21 mouse cellular contexts compared by ENCODE assay signal in the genomic region with DNA sequence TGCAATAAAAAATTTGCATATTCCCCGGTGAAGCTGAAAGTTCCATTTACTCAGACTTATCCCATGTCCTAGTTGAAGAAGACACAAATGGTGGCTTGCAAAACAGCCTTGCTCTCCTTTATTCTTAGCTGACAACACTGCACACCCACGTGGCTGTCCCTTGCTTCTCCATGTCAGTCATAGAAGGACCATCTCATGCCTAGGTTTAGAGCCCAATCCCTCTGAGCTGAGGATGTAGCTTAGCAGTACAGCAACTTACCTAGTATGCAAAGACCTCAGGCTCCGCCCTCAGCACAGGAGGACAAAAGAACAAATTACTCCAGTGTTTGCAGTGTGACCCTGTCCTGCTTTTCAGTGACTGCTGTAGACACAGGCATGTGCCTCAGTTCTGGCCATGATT. TPM values are rescaled to one million over a fixed set of nuclear protein-coding genes. Genes with fewer than 3 reads are reported as not detected.
DNase-seq lines count a peak whose midpoint lies in the region; ATAC-seq and TF ChIP-seq lines count a peak whose summit lies in the region.
"Had no signal": no experiment of that assay in that cellular context is flagged by ENCODE, and none has a peak within 500 bp of the region (broad histone marks: within the 10 kb centered on the region; RNA-seq: fewer than 3 reads in every experiment).

No protein-coding gene starts in this region.

- no peak for TF ChIP-seq CTCF in spleen, adult 2 months (IDR thresholded peaks at IDR 0.05; ENCODE audit: extremely low read depth, insufficient read depth, insufficient read length, insufficient replicate concordance)

- H3K36me3 ChIP-seq in hindbrain, embryonic 11.5 days (ENCODE audit: control insufficient read depth, insufficient read depth, low read length): no peaks in the 10 kb centered on the region
- H3K36me3 ChIP-seq in hindbrain, embryonic 16.5 days (ENCODE audit: control insufficient read depth, insufficient read depth, low read length): no peaks in the 10 kb centered on the region
- no peaks in the 10 kb centered on the region for H3K36me3 ChIP-seq in spleen, adult 2 months (ENCODE audit: control insufficient read depth, insufficient read depth, low read length)
- H3K36me3 ChIP-seq in midbrain, embryonic 13.5 days: no peaks in the 10 kb centered on the region
- no peaks in the 10 kb centered on the region for H3K36me3 ChIP-seq in splenic B cell, adult 2 months (ENCODE audit: control insufficient read depth, insufficient read depth, low read length, poor library complexity, severe bottlenecking)
- H3K36me3 ChIP-seq: limb, embryonic 10.5 days; neural tube, embryonic 13.5 days had no signal

- TF ChIP-seq POLR2A in spleen, adult 2 months (IDR thresholded peaks at IDR 0.05; ENCODE audit: low read depth, low read length): no peak

- 63% methylated on average over 3 of the region's 3 CpGs for WGBS in hindbrain, embryonic 11.5 days
- 57% methylated on average over 3 of the region's 3 CpGs for WGBS in hindbrain, embryonic 16.5 days
- 58% methylated on average over 3 of the region's 3 CpGs for WGBS in spleen, adult 2 months
- 60% methylated on average over 3 of the region's 3 CpGs for WGBS in midbrain, embryonic 13.5 days

- no peaks in the 10 kb centered on the region for H3K27me3 ChIP-seq in hindbrain, embryonic 11.5 days (ENCODE audit: control insufficient read depth, insufficient read depth, low read length)
- H3K27me3 ChIP-seq in hindbrain, embryonic 16.5 days (replicated peaks; ENCODE audit: control insufficient read depth, insufficient read depth, low read length): no peaks in the 10 kb centered on the region
- H3K27me3 ChIP-seq in spleen, adult 2 months (ENCODE audit: control insufficient read depth, insufficient read depth, low read length): no peaks in the 10 kb centered on the region
- H3K27me3 ChIP-seq in midbrain, embryonic 13.5 days: no peaks in the 10 kb centered on the region
- no peaks in the 10 kb centered on the region for H3K27me3 ChIP-seq in splenic B cell, adult 2 months (ENCODE audit: control insufficient read depth, insufficient read depth, low read length, poor library complexity, severe bottlenecking)
- H3K27me3 ChIP-seq: neural tube, embryonic 13.5 days had no signal

- H3K27ac ChIP-seq in hindbrain, embryonic 11.5 days (ENCODE audit: low read depth, low read length): no peak overlapping the region
- no peak overlapping the region for H3K27ac ChIP-seq in hindbrain, embryonic 16.5 days (ENCODE audit: low read depth, low read length)
- peak overlapping the region; percentile 54 for H3K27ac ChIP-seq in spleen, adult 2 months (ENCODE audit: insufficient read depth, low read length)
- H3K27ac ChIP-seq in midbrain, embryonic 13.5 days: peak overlapping the region; percentile 74; the same call in 1 of the 2 replicates
- H3K27ac ChIP-seq: limb, embryonic 10.5 days; macrophage had no signal

- no peak overlapping the region for H3K4me3 ChIP-seq in hindbrain, embryonic 11.5 days (ENCODE audit: low read depth, low read length)
- H3K4me3 ChIP-seq in hindbrain, embryonic 16.5 days (ENCODE audit: low read length): no peak overlapping the region
- H3K4me3 ChIP-seq in spleen, adult 2 months (ENCODE audit: extremely low read depth, insufficient read depth, insufficient read length): no peak overlapping the region
- H3K4me3 ChIP-seq in midbrain, embryonic 13.5 days (replicated peaks): no peak overlapping the region
- H3K4me3 ChIP-seq: limb, embryonic 10.5 days; neural tube, embryonic 13.5 days had no signal

- no peak for DNase-seq in hindbrain, embryonic 11.5 days (ENCODE audit: low spot score)
- peak; percentile 13 to 15 for DNase-seq in spleen, adult 2 months (ENCODE audit: low read depth in 1 of 2, low spot score in 2 of 2)
- no peak for DNase-seq in spleen, postnatal 4 days (ENCODE audit: low spot score in 2 of 2)
- peak; percentile 59 for DNase-seq in splenic B cell, adult 2 months (ENCODE audit: low read depth, low spot score)
- no peak for DNase-seq in left cerebral cortex, postnatal 4 days
- DNase-seq: adrenal gland, postnatal 14 days; cerebellum, adult 11-12 months; cerebellum, postnatal 36 days; gastrocnemius, postnatal 25 days; heart, postnatal 14 days; lung, adult 2 months; right cerebral cortex, adult 18-20 months; thymus, postnatal 14 days had no signal

- 0 out of 2 replicates have a peak, but pooled peaks have one; percentile 17 for ATAC-seq in hindbrain, embryonic 11.5 days (ENCODE audit: low FRiP score)
- ATAC-seq in hindbrain, embryonic 16.5 days: no peak
- no peak for ATAC-seq in midbrain, embryonic 13.5 days
- no peak for ATAC-seq in erythroblast, adult 5-6 weeks (replicated peaks; ENCODE audit: low FRiP score, poor library complexity, severe bottlenecking)

- H3K4me2 ChIP-seq in hindbrain, embryonic 11.5 days (replicated peaks; ENCODE audit: low read depth, low read length): no peak overlapping the region
- H3K4me2 ChIP-seq in hindbrain, embryonic 16.5 days (ENCODE audit: low read length): no peak overlapping the region
- no peak overlapping the region for H3K4me2 ChIP-seq in midbrain, embryonic 13.5 days (replicated peaks)
- H3K4me2 ChIP-seq: heart, embryonic 11.5 days; liver, embryonic 11.5 days; neural tube, embryonic 13.5 days had no signal

- H3K9ac ChIP-seq in hindbrain, embryonic 11.5 days (ENCODE audit: low read depth, low read length): no peak overlapping the region
- H3K9ac ChIP-seq in hindbrain, embryonic 16.5 days (ENCODE audit: low read depth, low read length): no peak overlapping the region
- no peak overlapping the region for H3K9ac ChIP-seq in midbrain, embryonic 13.5 days (replicated peaks)
- H3K9ac ChIP-seq: neural tube, embryonic 13.5 days had no signal

- intact Hi-C loops in left cerebral cortex, postnatal 4 days (cut with DNase I): no loop called here

- H3K9me3 ChIP-seq in hindbrain, embryonic 11.5 days (ENCODE audit: control insufficient read depth, low read length): no peaks in the 10 kb centered on the region
- no peaks in the 10 kb centered on the region for H3K9me3 ChIP-seq in hindbrain, embryonic 16.5 days (ENCODE audit: control insufficient read depth, low read length)
- no peaks in the 10 kb centered on the region for H3K9me3 ChIP-seq in midbrain, embryonic 13.5 days
- H3K9me3 ChIP-seq: limb, embryonic 10.5 days; neural tube, embryonic 13.5 days had no signal

- H3K4me1 ChIP-seq in hindbrain, embryonic 11.5 days (replicated peaks; ENCODE audit: control insufficient read depth, insufficient read depth, low read length): 0 out of 2 replicates have a peak, but pooled peaks cover 2% of the 10 kb centered on the region
- H3K4me1 ChIP-seq in hindbrain, embryonic 16.5 days (ENCODE audit: control insufficient read depth, insufficient read depth, low read depth, low read length): peaks cover 14% of the 10 kb centered on the region
- peaks cover 10% of the 10 kb centered on the region; the same call in 1 of the 2 replicates for H3K4me1 ChIP-seq in spleen, adult 2 months (ENCODE audit: control insufficient read depth, insufficient read depth, insufficient read length)
- H3K4me1 ChIP-seq in midbrain, embryonic 13.5 days (replicated peaks): peaks cover 22% of the 10 kb centered on the region

RNA-seq across cellular contexts. Expression of a gene that starts 36.6 kb away (rescaled TPM):
- 48.7 and 50.9 TPM in 2 replicates for polyA plus RNA-seq in hindbrain, embryonic 11.5 days (2014; fragmentation: Nextera tagmentation; extraction: Ambion mirVana)
- polyA plus RNA-seq in hindbrain, embryonic 16.5 days (2015; fragmentation: Nextera tagmentation; extraction: Ambion mirVana): 24.6 and 30.3 TPM in 2 replicates
- 3.5 and 3.9 TPM in 2 replicates for polyA plus RNA-seq in spleen, adult 2 months (2012; rRNA removed)
- polyA plus RNA-seq in midbrain, embryonic 13.5 days (2015; fragmentation: Nextera tagmentation; extraction: Ambion mirVana): 41.6 and 43.3 TPM in 2 replicates
- 6.7 and 7.7 TPM in 2 replicates for total RNA-seq in erythroblast, adult 5-6 weeks (2015; ENCODE audit: low replicate concordance)
- 3.2 and 6.2 TPM in 2 replicates for total RNA-seq in erythroblast, adult 5-6 weeks (2017; ENCODE audit: low replicate concordance)
- 10 to 100 TPM; 21.6 to 23.0 TPM for total RNA-seq in left cerebral cortex, postnatal 4 days (2021)

Comparison
In these comparisons a context has a peak if more than half of its experiments do, and no peak if none do; other contexts are left out.
1. DNase-seq: peak in spleen, adult 2 months (2 of 2) and splenic B cell, adult 2 months (single experiment); none in hindbrain, embryonic 11.5 days (single experiment), spleen, postnatal 4 days (0 of 2) and left cerebral cortex, postnatal 4 days (single experiment).
2. H3K27ac ChIP-seq: peak in spleen, adult 2 months (single experiment) and midbrain, embryonic 13.5 days (single experiment); none in hindbrain, embryonic 11.5 days (single experiment) and hindbrain, embryonic 16.5 days (single experiment).